Mouse (Mus musculus) forebrain, embryonic 15.5 days (tissue): ENCODE measurements at regions not wholly inside any gene's neighbourhood (a gene's known extent, or its start where the extent isn't known, plus 50 kb on each side); places are given as distances from the start of the nearest gene placed in this dataset.

Experiments used
- ATAC-seq: fragments of 200-750 bp; cut with Nextera tagmentation; replicated peaks from 2 replicates; pipeline ENCODE4 v1.8.0; 2017; ENCODE audit warnings: mild to moderate bottlenecking, moderate TSS enrichment, moderate library complexity
- H3K27ac ChIP-seq: fragments of 300-500 bp; sonication (generic); replicated peaks from 2 replicates; pipeline ENCODE4 v1.5.1; 2015; ENCODE audit warnings: mild to moderate bottlenecking, inconsistent platforms
- H3K27me3 ChIP-seq: fragments of 300-500 bp; sonication (generic); 2 replicates; pipeline ENCODE4 v1.6.1; 2015; ENCODE audit warnings: inconsistent platforms
- H3K36me3 ChIP-seq: fragments of 300-500 bp; sonication (generic); 2 replicates; pipeline ENCODE4 v1.6.1; 2015; ENCODE audit warnings: mild to moderate bottlenecking, inconsistent platforms
- H3K4me1 ChIP-seq: fragments of 300-500 bp; sonication (generic); 2 replicates; pipeline ENCODE4 v1.6.1; 2015; ENCODE audit warnings: inconsistent platforms
- H3K4me2 ChIP-seq: fragments of 300-500 bp; sonication (generic); replicated peaks from 2 replicates; pipeline ENCODE4 v1.6.1; 2015; ENCODE audit warnings: mild to moderate bottlenecking, inconsistent platforms
- H3K4me3 ChIP-seq: fragments of 300-500 bp; sonication (generic); 2 replicates; pipeline ENCODE4 v1.5.1; 2015; ENCODE audit warnings: mild to moderate bottlenecking, inconsistent platforms
- H3K9ac ChIP-seq: fragments of 300-500 bp; sonication (generic); replicated peaks from 2 replicates; pipeline ENCODE4 v1.6.1; 2015; ENCODE audit warnings: mild to moderate bottlenecking, inconsistent platforms
- H3K9me3 ChIP-seq: fragments of 300-500 bp; sonication (generic); 2 replicates; pipeline ENCODE4 v1.6.1; 2016; ENCODE audit warnings: inconsistent platforms
- WGBS: fragments of 180-500 bp; shearing (Covaris S2); methylation state at CpG from one replicate; pipeline ENCODE4 v1.1.7; 2015; ENCODE audit warnings: mixed read lengths; 5-methylcytosine and 5-hydroxymethylcytosine counted together

DNA sequence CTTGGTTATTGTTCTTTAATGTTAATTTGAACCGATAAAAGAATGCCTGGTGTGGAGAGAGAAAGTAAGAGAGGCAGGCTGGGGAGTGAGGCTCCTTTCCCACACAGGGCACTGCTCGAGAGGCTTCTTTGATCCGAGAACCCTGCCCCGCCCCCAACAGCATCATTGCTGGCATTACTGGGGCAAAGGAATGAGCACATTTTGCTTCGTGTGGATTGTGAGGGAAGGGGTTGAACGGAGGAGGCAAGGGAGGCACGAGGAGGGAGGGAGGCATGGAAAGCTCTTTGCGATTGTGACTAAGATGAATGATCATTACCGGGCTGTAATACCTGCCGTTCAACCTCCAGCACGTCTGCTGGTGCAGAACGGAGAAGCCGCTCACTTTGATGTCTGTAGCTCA is 178.2 kb upstream of the Gypa start:
- 1% methylated on average over 13 of the region's 13 CpGs for WGBS
- H3K9me3 ChIP-seq, result no peaks in the 10 kb centered on the region
- ATAC-seq, result peak; percentile 93
- no peaks in the 10 kb centered on the region for H3K27me3 ChIP-seq
- H3K4me2 ChIP-seq, result peak overlapping the region; percentile 56
- H3K9ac ChIP-seq, result peak overlapping the region; percentile 39
- H3K4me1 ChIP-seq, result peaks cover 25% of the 10 kb centered on the region
- peak overlapping the region; percentile 35 for H3K4me3 ChIP-seq
- H3K36me3 ChIP-seq, result no peaks in the 10 kb centered on the region
- H3K27ac ChIP-seq, result peak overlapping the region; percentile 54

GRCm38 (mm10) chr8:80314826-80315225 is 178.8 kb upstream of the Gypa start:
- ATAC-seq, result peak; percentile 82
- Histone ChIP-seq H3K4me3 (peak overlapping the region; percentile 35), H3K27ac (peak overlapping the region; percentile 54; the same call in 1 of the 2 replicates), H3K4me2 (peak overlapping the region; percentile 56), H3K36me3 (no peaks in the 10 kb centered on the region), H3K9ac (peak overlapping the region; percentile 39), H3K4me1 (peaks cover 25% of the 10 kb centered on the region), H3K9me3 (no peaks in the 10 kb centered on the region), H3K27me3 (no peaks in the 10 kb centered on the region)
- 1% methylated on average over 7 of the region's 7 CpGs for WGBS

GRCm38 (mm10) chr8:80313883-80314635 is 179.5 kb upstream of the Gypa start:
- Histone ChIP-seq H3K9ac (no peak overlapping the region), H3K4me2 (no peak overlapping the region), H3K27ac (no peak overlapping the region), H3K4me1 (peaks cover 25% of the 10 kb centered on the region), H3K27me3 (no peaks in the 10 kb centered on the region), H3K9me3 (no peaks in the 10 kb centered on the region), H3K36me3 (no peaks in the 10 kb centered on the region), H3K4me3 (no peak overlapping the region)
- WGBS, result 42% methylated on average over 12 of the region's 12 CpGs
- no peak for ATAC-seq

GRCm38 (mm10) chr8:80307761-80308160 is 185.8 kb upstream of the Gypa start:
- no peak overlapping the region for H3K9ac ChIP-seq
- no peak overlapping the region for H3K27ac ChIP-seq
- no peak for ATAC-seq
- no peaks in the 10 kb centered on the region for H3K4me1 ChIP-seq
- H3K36me3 ChIP-seq, result no peaks in the 10 kb centered on the region
- H3K4me3 ChIP-seq, result no peak overlapping the region
- no peaks in the 10 kb centered on the region for H3K27me3 ChIP-seq
- WGBS, result 77% methylated on average over 4 of the region's 4 CpGs
- H3K4me2 ChIP-seq, result no peak overlapping the region
- H3K9me3 ChIP-seq, result no peaks in the 10 kb centered on the region

- Histone ChIP-seq H3K4me3 (no peak overlapping the region), H3K4me2 (no peak overlapping the region), H3K36me3 (no peaks in the 10 kb centered on the region), H3K4me1 (no peaks in the 10 kb centered on the region), H3K9me3 (no peaks in the 10 kb centered on the region), H3K9ac (no peak overlapping the region), H3K27me3 (no peaks in the 10 kb centered on the region), H3K27ac (no peak overlapping the region)
- no peak for ATAC-seq
- 75% methylated on average over 5 of the region's 5 CpGs for WGBS
Observed at GRCm38 (mm10) chr8:80298596-80298995, 195.0 kb upstream of the Gypa start.

DNA sequence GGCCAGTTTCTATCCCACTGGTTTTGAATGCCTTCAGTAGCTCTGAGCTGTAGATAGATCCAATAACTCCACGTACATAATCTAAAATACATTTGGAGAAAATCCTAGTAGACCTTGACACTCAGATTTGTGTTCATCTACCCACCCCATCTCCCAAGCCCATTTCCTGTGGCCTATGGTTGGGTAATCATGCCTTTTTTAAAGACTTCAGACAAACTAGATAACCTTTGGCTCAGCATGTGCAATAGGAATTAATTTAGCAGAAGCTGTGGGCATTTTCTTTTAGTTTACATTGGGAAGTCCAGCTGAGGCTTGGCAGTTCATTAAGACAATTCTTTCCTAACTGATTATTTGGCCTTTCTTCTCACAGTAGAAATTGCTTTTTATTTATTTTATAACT is 203.3 kb upstream of the Gypa start:
- H3K36me3 ChIP-seq, result no peaks in the 10 kb centered on the region
- H3K4me1 ChIP-seq, result no peaks in the 10 kb centered on the region
- no peak for ATAC-seq
- H3K9ac ChIP-seq, result no peak overlapping the region
- no peak overlapping the region for H3K4me2 ChIP-seq
- H3K4me3 ChIP-seq, result no peak overlapping the region
- no peaks in the 10 kb centered on the region for H3K27me3 ChIP-seq
- H3K27ac ChIP-seq, result no peak overlapping the region
- 61% methylated on average over 1 of the region's 1 CpGs for WGBS
- H3K9me3 ChIP-seq, result no peaks in the 10 kb centered on the region

DNA sequence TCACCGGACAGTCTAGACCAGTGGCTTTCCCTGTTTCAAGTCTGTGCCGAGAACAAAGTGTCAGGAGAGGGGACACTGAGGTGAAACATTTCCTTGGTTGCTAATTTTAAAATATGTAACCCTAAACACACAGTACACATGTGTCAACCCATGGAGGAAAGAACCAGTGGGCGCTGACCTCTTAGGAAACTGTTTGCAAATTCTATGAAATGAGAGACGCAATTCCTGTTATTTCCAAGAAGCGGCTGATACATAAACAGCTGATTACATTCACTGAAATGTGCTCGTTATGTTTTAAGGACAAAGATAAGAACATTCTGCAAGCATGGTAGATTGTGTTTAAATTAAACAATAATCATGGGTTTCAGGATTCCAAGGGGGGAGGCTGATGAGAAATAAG is 204.3 kb upstream of the Gypa start:
- Histone ChIP-seq H3K4me2 (no peak overlapping the region), H3K9me3 (no peaks in the 10 kb centered on the region), H3K9ac (no peak overlapping the region), H3K27me3 (no peaks in the 10 kb centered on the region), H3K4me3 (no peak overlapping the region), H3K4me1 (no peaks in the 10 kb centered on the region), H3K27ac (no peak overlapping the region), H3K36me3 (no peaks in the 10 kb centered on the region)
- no peak for ATAC-seq
- 65% methylated on average over 6 of the region's 6 CpGs for WGBS

GRCm38 (mm10) chr8:80268910-80269460 is 211.2 kb upstream of the Hhip start:
- H3K27ac ChIP-seq, result no peak overlapping the region
- no peak overlapping the region for H3K4me2 ChIP-seq
- no peaks in the 10 kb centered on the region for H3K27me3 ChIP-seq
- H3K9ac ChIP-seq, result no peak overlapping the region
- 85% methylated on average over 7 of the region's 7 CpGs for WGBS
- H3K36me3 ChIP-seq, result no peaks in the 10 kb centered on the region
- no peak for ATAC-seq
- no peaks in the 10 kb centered on the region for H3K9me3 ChIP-seq
- H3K4me3 ChIP-seq, result no peak overlapping the region
- 0 out of 2 replicates have a peak, but pooled peaks cover under 1% of the 10 kb centered on the region for H3K4me1 ChIP-seq

- WGBS, result 95% methylated on average over 2 of the region's 2 CpGs
- no peak overlapping the region for H3K4me2 ChIP-seq
- no peak overlapping the region for H3K4me3 ChIP-seq
- H3K4me1 ChIP-seq, result peaks cover 6% of the 10 kb centered on the region
- H3K27me3 ChIP-seq, result no peaks in the 10 kb centered on the region
- no peaks in the 10 kb centered on the region for H3K36me3 ChIP-seq
- no peak overlapping the region for H3K27ac ChIP-seq
- no peak overlapping the region for H3K9ac ChIP-seq
- no peak for ATAC-seq
- H3K9me3 ChIP-seq, result no peaks in the 10 kb centered on the region
Observed at GRCm38 (mm10) chr8:80264915-80265314, 207.1 kb upstream of the Hhip start.

DNA sequence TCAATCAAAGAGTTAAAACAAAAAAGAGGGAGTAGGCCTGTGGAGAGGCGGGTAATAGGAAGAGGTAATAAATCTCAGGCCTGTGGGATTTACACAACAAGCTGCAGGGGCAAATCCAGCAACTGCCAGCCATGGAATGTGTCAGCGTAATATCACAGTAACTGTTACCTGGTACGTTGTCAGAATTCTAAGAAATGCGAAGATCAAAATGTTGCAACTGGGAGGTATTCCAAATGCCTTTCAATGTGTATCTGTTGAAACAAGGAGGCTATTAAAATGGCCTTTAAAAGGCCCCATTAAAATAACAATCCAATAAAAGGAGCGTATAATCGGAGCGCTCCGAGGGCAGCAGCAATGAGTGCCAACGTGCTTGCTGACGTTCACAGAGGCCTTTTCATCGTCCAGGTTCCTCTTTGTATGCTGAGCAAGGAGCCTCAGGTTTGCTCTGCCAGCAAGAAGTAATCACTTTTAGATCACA is 205.7 kb upstream of the Hhip start:
- H3K9me3 ChIP-seq, result no peaks in the 10 kb centered on the region
- WGBS, result 19% methylated on average over 11 of the region's 11 CpGs
- H3K27ac ChIP-seq, result no peak overlapping the region
- H3K4me1 ChIP-seq, result peaks cover 6% of the 10 kb centered on the region
- 0 out of 2 replicates have a peak overlapping the region, but pooled peaks have one; percentile 6 for H3K4me2 ChIP-seq
- no peak overlapping the region for H3K9ac ChIP-seq
- 0 out of 2 replicates have a peak, but pooled peaks have one; percentile 46 for ATAC-seq
- no peaks in the 10 kb centered on the region for H3K27me3 ChIP-seq
- no peaks in the 10 kb centered on the region for H3K36me3 ChIP-seq
- no peak overlapping the region for H3K4me3 ChIP-seq

- peaks cover 6% of the 10 kb centered on the region for H3K4me1 ChIP-seq
- no peaks in the 10 kb centered on the region for H3K27me3 ChIP-seq
- no peaks in the 10 kb centered on the region for H3K9me3 ChIP-seq
- ATAC-seq, result no peak
- H3K27ac ChIP-seq, result no peak overlapping the region
- H3K36me3 ChIP-seq, result no peaks in the 10 kb centered on the region
- H3K4me3 ChIP-seq, result no peak overlapping the region
- 79% methylated on average over 3 of the region's 3 CpGs for WGBS
- no peak overlapping the region for H3K9ac ChIP-seq
- no peak overlapping the region for H3K4me2 ChIP-seq
Observed at GRCm38 (mm10) chr8:80262911-80263310, 205.1 kb upstream of the Hhip start.

GRCm38 (mm10) chr8:80253541-80253940 is 195.7 kb upstream of the Hhip start:
- no peaks in the 10 kb centered on the region for H3K9me3 ChIP-seq
- H3K4me3 ChIP-seq, result no peak overlapping the region
- no peak overlapping the region for H3K9ac ChIP-seq
- peaks cover 8% of the 10 kb centered on the region; the same call in 1 of the 2 replicates for H3K4me1 ChIP-seq
- no peaks in the 10 kb centered on the region for H3K27me3 ChIP-seq
- no peak for ATAC-seq
- no peak overlapping the region for H3K4me2 ChIP-seq
- no peak overlapping the region for H3K27ac ChIP-seq
- WGBS, result 75% methylated on average over 4 of the region's 4 CpGs
- H3K36me3 ChIP-seq, result no peaks in the 10 kb centered on the region
